Mouse (Mus musculus): ENCODE results near the gene Hcn3. TPM values are rescaled to one million over a fixed set of nuclear protein-coding genes. Genes with fewer than 3 reads are reported as not detected.
"Not testable (repeated sequence)": the region's sequence is repeated elsewhere in the genome, so short reads cannot be mapped to it uniquely, and the experiment has no call there.

Hcn3 gene
- polyA plus RNA-seq, 1 experiment from 2014 or later, result 1.9 TPM

DNA sequence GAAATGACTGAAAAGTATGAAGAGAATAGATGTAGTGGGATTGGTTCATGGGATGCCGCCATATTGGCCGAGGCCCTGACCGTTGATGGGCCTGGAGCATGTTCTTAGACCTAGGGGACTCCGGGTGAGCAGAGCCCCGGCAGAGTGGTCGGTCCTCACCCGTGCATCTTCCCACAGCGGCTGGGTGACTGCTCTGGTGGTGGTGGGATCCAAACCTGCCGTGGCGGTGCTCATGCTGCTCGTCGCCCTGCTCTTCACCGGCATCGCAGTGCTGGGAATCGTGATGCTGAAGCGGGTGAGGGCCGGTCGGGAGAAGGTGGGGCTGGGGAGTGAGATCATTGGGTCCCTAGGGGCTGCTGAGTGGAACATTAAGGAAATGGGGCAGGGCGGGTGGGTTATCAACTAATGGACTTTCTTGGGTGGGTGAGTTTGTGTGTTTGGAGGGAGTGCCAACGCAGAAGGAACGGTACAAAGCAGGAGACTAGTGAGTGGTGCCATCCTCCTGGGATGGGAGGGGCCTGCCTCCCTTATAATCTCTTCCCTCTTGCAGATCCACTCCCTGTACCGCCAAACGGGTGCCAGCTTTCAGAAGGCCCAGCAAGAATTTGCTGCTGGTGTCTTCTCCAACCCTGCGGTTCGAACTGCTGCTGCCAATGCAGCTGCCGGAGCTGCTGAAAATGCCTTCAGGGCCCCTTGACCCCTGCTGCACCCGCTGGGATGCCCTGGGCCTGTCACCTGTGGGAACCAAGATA is 21.9 kb upstream of the Hcn3 start:
- no peak for DNase-seq (ENCODE audit: low spot score)

DNA sequence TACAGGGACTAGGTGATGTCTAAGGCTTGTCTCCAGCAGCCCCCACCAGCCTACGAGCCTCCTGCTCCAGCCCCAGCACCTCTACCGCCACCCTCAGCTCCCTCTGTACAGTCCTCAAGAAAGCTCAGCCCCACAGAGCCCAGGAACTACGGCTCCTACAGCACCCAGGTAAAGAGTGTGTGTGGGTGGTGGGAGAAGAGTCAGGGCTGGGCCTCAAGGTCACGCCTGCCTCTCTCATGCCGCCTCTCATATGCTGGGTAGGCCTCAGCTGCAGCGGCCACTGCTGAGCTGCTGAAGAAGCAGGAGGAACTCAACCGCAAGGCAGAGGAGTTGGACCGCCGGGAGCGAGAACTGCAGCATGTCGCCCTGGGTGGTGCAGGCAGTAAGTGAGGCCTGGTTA is 19.1 kb upstream of the Hcn3 start:
- no peak for DNase-seq (ENCODE audit: low spot score)

DNA sequence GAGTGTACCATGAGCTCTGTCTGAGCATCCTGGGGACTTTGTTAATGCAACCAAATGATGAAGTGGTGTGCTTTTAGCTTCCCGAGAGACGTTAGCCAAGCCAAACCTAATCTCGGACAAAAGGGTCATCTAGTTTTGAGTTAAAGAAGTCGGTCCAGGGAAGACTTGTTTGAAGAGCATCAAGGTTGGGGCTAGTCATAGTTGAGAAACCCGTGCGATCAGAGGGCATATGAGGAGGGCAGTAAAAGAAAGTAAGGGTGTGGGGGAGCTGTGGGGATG is 18.1 kb upstream of the Hcn3 start:
- no peak for DNase-seq (ENCODE audit: low spot score)

DNA sequence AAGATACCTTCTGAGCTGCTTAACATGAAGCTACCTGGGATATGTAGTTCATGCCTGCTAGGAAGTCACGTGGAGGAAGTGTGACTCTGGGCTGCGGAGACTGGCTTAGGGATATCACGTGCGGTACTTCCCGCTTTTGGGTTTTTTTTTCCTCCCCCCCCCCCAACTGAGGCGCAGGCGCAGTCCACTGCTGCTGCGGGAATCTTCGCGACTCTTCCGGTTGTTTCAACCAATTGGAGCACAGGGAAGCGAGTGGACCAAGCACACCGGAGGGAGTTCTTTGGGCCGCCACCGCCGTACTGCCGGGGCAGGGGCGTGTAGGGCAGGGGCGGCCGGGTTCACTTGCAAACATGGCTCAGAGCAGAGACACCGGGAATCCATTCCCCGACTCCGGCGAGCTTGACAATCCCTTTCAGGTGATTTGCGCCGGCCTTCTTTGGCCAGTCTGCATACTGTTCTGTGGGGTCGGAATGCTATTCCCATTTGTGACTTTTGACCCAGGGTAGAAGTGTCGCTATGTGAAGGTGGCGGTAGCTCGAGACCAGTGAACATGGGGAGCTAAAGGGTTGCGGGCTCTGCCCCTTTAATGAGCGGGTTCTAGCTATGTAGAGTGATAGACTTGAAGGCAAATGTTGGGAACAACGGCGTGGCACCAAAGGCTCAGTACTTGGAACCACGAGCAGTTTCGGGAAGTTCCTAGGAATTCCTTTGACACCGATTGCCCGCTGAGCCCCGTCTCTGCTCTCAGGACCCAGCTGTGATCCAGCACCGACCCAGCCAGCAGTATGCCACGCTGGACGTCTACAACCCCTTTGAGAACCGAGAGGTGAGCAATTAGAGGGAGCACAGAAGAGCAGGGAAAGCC is 17.5 kb upstream of the Hcn3 start, which contains the start of gene Scamp3:
Gene Scamp3, plus strand, starts transcription at position 232 of the 865 bp plus-strand sequence.
- peak; percentile 96 for DNase-seq (ENCODE audit: low spot score)

DNA sequence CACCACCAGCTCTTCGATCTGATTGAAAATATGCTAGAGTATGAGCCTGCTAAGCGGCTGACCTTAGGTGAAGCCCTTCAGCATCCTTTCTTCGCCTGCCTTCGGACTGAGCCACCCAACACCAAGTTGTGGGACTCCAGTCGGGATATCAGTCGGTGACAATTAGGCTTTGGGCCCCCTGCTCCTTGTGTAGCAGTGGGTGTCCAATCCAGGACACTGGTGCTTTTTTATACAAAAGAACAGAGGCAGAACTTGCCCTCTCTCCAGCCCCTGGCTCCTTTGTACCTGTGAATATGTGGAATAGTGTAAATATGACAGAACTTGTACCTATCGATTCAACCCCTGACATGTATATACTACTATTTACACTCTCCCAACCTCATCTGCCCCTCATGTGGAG is 16.4 kb upstream of the Hcn3 start:
- DNase-seq (ENCODE audit: low spot score), result no peak

DNA sequence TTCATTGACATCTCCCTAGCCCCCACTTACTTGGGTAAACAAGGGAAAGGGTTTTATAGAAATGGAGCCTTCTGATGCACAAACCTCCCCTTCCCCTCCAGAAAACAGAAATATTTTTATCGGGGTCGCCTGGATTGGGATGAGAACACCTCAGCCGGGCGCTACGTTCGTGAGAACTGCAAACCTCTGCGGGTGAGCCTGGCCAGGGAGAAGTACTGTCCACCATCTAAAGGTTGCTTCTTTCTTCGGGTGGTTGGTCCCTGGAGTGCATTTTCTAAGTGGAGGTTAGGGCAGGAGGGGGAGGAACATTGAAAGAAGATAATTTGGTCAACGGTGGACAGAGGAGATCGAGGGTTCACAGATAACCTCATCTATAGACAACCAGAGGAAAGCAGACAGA is 15.5 kb upstream of the Hcn3 start:
- DNase-seq (ENCODE audit: low spot score), result no peak

DNA sequence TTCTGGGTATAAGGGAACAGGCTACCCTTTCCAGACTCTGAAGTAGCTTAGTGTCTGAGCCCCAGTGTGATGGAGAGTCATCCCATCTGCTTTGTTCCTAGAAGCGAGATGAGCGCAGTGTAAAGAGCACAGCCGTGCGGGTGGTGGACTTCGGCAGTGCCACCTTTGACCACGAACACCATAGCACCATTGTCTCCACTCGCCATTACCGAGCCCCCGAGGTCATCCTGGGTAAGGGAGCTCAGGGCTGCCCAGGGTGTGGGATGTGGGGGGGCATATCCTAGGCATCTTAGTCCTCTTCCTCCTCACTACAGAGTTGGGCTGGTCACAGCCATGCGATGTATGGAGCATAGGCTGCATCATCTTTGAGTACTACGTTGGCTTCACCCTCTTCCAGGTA is 14.8 kb upstream of the Hcn3 start:
- no peak for DNase-seq (ENCODE audit: low spot score)

DNA sequence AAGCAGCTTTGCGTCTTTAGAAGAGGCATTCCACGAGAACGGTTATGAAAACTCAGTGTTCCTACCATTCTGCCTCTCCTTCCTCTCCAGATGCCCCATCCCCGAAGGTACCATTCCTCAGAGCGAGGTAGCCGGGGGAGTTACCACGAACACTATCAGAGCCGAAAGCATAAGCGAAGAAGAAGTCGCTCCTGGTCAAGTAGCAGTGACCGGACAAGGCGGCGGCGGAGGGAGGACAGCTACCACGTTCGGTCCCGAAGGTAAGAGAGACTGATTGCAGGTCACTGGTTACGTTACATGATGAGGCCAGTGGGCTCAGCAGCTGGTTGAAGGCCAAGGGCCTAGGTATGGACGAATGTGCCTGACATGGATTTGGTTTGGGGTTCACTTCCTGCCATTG is 6.9 kb upstream of the Hcn3 start:
- no peak for DNase-seq (ENCODE audit: low spot score)

DNA sequence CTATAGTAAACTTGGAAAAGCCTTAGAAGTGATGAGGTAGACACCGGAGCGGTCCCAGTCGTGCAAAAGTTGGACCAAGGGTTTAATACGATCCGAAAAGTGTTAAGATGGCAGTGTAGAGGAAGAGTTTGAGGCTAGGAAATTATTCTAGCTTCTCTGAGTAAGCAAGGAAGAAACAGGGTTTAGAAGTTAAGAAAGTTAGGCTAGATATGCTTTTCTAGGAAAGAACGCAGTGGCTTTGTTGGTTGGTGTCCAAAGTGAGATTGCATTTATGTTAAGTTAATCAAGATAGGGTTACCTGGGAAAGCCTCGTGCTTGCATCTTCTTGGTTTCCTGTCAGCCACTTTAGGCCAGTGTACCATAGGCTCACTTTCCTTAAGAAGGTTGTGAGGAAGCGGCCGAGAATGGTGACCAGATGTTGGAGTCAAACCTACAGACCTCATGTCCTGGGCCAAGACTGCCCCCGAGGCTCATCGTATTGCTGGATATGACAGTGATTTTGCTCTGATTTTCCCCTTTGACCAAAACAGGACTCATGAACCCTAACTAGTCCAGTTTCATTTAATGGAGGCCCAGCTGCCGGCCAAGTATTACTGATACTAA is 5.4 kb upstream of the Hcn3 start:
- DNase-seq (ENCODE audit: low spot score), result no peak

DNA sequence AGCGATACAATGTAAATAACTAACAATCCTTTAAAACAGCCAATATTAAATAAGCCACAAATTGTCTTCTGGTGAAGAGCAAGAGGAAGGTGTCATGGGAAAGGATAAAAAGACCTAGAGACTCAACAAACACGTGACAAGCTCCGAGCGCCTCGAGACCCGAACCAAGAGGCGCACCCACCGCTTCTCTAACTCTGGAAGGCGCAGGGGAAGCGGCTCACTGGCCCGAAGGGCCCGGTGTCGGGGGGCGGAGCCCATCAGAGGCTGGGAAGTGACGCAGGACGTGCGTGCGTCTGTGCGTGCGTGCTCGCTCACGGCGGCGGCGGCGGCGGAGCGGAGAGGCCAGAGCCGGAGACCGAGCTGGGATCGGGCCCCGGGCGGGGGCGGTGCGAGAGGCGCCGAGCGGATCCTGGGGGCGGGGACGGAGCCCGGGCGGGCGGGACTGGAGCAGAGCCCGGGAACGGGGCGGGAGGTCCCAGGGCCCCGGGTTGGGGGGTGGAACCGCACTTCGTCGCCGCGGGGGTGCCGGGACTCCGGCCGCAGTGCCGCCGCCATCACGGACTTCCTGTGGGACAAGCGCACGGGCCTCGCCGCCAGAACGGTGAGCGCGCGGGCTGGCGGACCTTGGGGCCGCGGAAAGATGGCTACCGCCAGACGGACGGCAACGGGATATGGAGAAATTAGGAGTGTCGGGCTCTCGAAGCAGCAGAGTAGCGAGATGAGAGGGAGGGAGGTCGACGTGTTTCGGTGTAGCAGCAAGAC is 4.7 kb upstream of the Hcn3 start, which contains the start of gene Clk2:
Gene Clk2, plus strand, starts transcription at position 290 of the 762 bp plus-strand sequence.
- peak; percentile 96 for DNase-seq (ENCODE audit: low spot score)

DNA sequence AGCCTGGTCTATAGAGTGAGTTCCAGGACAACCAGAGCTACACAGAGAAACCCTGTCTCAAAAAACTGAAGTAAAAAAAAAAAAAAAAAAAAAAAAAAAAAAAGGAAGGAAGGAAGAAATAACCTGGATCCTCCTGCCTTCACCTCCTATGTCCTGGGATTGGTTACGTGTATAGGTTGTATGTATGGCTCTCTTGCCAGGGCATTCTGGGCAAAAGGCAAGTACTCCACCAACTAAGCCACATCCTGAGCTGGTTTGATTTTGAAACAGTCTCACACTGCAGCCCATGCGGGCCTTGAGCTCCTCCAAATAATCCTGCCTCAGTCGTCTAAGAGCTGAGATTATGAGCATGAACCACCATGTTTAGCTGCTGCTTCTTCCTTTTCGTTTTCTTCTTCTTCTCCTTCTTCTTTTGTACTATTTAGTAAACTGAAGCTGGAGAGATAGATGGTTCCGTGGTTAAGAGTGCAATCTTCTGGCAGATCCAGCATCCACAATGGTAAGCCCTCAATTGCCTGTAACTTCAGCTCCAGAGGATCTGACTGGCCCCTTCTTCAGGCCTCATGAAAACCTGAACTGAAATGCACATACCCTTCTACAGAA is 3.7 kb upstream of the Hcn3 start:
- peak; percentile 22 for DNase-seq (ENCODE audit: low spot score)

DNA sequence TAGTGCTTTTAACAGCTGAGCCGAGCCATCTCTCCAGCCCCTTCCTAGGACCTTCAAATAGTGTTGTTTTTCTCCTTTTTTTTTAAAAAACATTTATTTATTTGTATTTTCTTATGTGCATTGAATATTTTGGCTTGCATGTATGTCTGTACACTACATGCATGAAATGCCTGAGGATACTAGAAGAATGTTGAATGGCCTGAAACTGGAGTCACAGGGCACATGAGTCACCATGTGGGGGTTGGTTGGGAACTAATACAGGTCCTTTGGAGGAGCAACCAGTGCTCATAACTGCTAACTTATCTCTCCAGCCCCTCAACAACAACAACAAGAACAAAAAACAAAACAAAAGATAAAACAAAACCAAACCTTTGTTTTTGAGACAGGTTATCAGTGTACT is 3.1 kb upstream of the Hcn3 start:
- DNase-seq (ENCODE audit: low spot score), result no peak

DNA sequence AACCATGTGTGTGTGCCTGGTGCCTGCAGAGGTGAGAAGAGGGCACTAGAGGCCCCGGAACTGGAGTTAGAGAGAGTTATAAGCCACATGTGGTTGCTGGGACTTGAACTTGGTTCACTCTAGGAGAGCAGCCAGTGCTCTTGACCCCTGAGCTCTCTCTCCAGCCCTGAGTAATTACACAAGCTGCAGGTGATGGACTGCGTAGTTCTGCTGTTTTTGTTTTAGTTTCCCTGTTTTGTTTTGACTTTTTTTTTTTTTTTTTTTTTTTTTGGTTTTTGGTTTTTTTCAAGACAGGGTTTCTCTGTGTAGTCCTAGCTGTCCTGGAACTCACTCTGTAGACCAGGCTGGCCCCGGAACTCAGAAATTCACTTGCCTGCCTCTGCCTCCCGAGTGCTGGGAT is 1.8 kb upstream of the Hcn3 start:
- no peak for DNase-seq (ENCODE audit: low spot score)

DNA sequence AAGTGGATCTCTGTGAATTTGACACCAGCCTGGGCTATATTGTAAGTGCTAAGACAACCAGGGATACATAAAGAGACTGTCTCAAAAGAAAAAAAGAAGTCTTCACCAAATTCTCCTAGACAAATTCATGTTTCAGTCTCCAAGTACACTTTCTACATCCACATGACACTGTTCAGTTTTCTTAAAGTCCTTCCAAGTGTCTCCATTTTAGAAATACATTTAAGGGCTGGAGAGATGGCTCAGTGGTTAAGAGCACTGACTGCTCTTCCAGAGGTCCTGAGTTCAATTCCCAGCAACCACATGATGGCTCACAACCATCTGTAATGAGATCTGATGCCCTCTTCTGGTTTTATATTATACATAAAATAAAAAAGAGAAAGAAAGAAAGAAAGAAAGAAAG is 1.2 kb upstream of the Hcn3 start:
- not testable (repeated sequence) for DNase-seq (ENCODE audit: low spot score)

DNA sequence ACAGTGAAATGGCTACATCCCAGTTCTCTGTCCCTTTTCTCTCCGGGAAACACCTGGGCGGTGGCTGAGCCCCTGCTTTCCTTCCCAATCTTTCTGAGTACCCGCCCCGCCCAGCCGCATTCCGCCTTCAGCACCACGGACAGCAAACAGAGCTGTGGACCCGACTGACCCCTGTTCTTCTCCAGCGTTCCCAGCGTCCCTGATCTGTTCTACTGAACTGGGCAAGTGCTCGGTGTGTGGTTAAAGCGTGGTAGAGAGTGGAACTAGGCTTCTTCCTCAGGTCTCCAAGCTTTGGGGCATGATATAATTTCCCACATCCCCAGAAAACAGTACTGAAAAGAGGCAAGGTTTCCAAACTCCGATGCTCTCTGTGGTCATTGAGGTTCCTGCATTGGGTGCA is 785 bp downstream of the Hcn3 start:
- DNase-seq (ENCODE audit: low spot score), result no peak

DNA sequence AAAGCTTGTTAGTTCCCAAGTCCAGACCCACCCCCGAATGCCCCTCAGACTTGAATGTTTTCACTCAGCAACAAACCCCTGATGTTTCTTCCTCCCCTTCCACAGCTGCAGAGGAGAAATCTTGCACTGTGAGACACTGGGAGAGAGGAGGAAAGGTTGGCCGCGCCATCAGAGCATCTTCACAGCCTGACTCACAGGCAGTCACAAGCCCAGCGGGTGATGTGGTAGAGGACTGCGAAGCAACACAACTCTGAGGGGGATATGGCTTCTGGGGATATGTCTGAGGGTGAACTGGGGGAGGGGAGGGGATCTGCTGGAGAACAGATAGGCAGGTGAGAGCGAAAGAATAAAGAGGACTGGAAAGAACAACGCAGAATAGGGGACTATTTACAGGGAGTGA is 1.3 kb downstream of the Hcn3 start:
- DNase-seq (ENCODE audit: low spot score), result no peak

DNA sequence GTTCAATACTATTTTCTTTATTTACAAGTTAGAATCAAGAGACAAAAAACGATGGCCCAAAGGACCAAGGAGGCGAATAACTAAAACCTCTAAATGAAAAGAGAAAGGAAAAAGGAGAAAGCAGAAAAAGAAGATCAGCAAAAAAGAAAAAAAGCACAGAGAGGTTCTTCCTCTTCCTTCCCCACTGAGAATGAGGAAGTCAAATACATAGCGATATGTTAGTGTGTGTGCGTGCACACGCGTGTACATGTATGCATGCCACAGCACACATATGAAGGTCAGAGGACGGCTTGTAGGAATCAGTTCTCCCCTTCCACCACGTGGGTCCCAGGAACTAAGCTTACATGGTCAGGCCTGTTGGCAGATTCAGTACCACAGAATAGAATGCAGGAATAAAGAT is 3.0 kb downstream of the Hcn3 start:
- no peak for DNase-seq (ENCODE audit: low spot score)

DNA sequence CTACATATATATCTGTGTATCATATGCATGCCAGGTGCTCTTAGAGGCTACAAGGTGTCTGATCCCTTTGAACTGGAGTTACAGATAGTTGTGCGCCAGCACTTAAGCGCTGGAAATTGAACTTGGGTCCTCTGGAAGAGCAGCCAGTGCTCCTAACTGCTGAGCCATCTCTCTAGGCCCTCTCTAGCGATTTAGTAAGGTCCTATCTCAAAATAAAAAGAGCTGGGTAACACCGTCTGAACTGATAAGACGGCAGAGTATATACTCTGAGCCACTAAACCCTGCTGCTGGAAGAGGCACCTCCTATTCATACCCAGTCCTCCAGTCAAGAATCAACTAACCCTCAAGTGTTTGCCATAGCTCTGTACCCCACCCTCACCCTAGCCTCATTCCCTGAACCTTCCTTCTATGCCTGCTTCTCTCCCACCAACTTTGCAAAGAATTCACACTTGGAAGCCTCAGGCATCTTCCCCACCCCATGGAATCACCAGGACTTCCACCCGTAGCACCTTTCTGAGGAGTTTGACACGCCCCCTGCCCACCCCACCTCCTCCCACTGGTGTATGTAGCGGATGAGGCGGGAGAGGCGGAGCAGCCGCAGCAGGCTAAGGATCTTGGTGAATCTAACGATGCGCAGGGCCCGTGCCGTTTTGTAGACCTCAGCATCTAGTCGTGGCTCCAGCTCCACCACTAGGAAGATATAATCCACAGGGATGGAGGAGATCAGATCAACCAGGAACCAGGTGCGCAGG is 7.7 kb downstream of the Hcn3 start:
- DNase-seq (ENCODE audit: low spot score), result no peak

DNA sequence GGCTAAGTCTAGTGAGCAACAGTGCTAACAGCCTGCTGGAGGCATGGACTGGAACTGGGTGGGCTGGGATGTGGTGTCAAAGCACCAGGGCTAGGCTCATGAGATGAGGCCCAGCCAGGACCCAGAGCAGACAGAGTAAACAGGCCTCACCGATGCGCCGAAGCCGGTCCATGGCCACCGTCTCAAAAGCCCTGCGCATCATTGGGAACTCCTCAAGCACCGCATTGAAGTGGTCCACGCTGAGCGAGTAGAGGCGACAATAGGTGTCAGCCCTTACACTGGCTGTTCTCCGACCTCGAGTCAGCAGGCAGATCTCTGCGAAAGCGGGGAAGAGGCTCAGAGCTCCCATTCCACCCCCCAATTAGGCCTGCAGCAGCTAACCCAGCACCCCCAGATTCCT is 11.4 kb downstream of the Hcn3 start:
- DNase-seq (ENCODE audit: low spot score), result no peak

DNA sequence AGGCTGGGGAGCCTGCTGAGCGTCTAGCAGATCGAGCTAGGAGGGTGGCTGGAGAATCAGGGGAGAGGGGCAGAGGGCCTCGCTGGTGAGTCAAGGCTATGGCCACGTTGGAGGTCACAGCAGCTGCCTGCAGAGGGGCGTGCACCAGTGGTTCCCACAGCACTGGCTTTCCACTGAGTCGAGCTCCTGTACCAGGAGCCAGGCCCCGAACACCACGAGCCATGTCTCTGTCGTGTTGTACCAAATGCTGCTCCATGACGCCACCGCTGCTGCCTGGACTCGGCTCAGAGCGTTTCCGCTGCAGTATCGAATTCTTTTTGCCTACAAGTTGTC is 12.1 kb downstream of the Hcn3 start:
- DNase-seq (ENCODE audit: low spot score), result no peak

All from thymus, postnatal 0 days (tissue).